Comparison of ENCODE assay signal across 11 mouse cellular contexts in the genomic region with DNA sequence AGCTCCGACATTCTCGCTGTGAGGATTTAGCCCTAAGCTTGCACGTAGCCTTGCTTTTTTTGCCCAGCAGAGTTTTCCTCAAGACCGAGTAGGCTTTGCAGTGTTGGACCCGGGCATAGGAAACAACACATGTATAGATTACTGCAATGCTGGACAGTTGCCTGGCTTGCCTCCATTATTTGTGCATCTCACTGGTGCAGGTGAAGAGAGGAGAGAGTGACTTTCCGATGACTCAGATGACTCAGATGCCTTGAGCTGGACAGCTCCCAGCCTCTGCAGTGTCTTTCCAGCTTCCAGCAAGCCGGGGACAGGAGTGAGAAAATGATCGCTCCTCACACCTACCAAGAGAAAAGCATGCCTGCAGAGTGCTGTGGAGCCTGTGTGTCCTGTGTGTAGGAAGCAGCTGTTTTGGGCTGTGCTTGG. TPM values are rescaled to one million over a fixed set of nuclear protein-coding genes. Genes with fewer than 3 reads are reported as not detected.
DNase-seq lines count a peak whose midpoint lies in the region; ATAC-seq lines count a peak whose summit lies in the region.
"Had no signal": no experiment of that assay in that cellular context is flagged by ENCODE, and none has a peak within 500 bp of the region (broad histone marks: within the 10 kb centered on the region; RNA-seq: fewer than 3 reads in every experiment).

No protein-coding gene starts in this region.

- H3K27me3 ChIP-seq in kidney, embryonic 15.5 days = no peaks in the 10 kb centered on the region
- no peaks in the 10 kb centered on the region for H3K27me3 ChIP-seq in forebrain, embryonic 10.5 days (ENCODE audit: poor library complexity, severe bottlenecking)
- H3K27me3 ChIP-seq in neural tube, embryonic 15.5 days (replicated peaks) = no peaks in the 10 kb centered on the region
- H3K27me3 ChIP-seq: heart, embryonic 15.5 days; liver, embryonic 15.5 days had no signal

- peaks cover 16% of the 10 kb centered on the region; the same call in 1 of the 2 replicates for H3K4me1 ChIP-seq in kidney, embryonic 15.5 days
- H3K4me1 ChIP-seq in forebrain, embryonic 10.5 days = peaks cover 21% of the 10 kb centered on the region
- peaks cover 15% of the 10 kb centered on the region for H3K4me1 ChIP-seq in neural tube, embryonic 15.5 days
- H3K4me1 ChIP-seq: liver, embryonic 15.5 days had no signal

- intact Hi-C loops in heart, postnatal 10 days (cut with DNase I) = no loop called here

- no peak overlapping the region for H3K27ac ChIP-seq in kidney, embryonic 15.5 days
- H3K27ac ChIP-seq in forebrain, embryonic 10.5 days = no peak overlapping the region
- no peak overlapping the region for H3K27ac ChIP-seq in neural tube, embryonic 15.5 days (replicated peaks)
- H3K27ac ChIP-seq: heart, embryonic 15.5 days; liver, embryonic 15.5 days had no signal

- no peak overlapping the region for H3K4me3 ChIP-seq in kidney, embryonic 15.5 days (replicated peaks)
- H3K4me3 ChIP-seq in forebrain, embryonic 10.5 days = no peak overlapping the region
- no peak overlapping the region for H3K4me3 ChIP-seq in neural tube, embryonic 15.5 days (replicated peaks)
- H3K4me3 ChIP-seq: heart, embryonic 15.5 days; liver, embryonic 15.5 days had no signal

- no peaks in the 10 kb centered on the region for H3K9me3 ChIP-seq in kidney, embryonic 15.5 days (replicated peaks)
- H3K9me3 ChIP-seq in forebrain, embryonic 10.5 days = no peaks in the 10 kb centered on the region
- no peaks in the 10 kb centered on the region for H3K9me3 ChIP-seq in neural tube, embryonic 15.5 days (replicated peaks)
- H3K9me3 ChIP-seq: heart, embryonic 15.5 days; liver, embryonic 15.5 days had no signal

- no peak overlapping the region for H3K9ac ChIP-seq in kidney, embryonic 15.5 days
- H3K9ac ChIP-seq in neural tube, embryonic 15.5 days (replicated peaks) = no peak overlapping the region
- H3K9ac ChIP-seq: heart, embryonic 15.5 days; liver, embryonic 15.5 days had no signal

- no peak overlapping the region for H3K4me2 ChIP-seq in kidney, embryonic 15.5 days
- H3K4me2 ChIP-seq in neural tube, embryonic 15.5 days = no peak overlapping the region
- H3K4me2 ChIP-seq: heart, embryonic 15.5 days; liver, embryonic 15.5 days had no signal

- WGBS in kidney, embryonic 15.5 days = 31% methylated on average over 8 of the region's 8 CpGs
- WGBS in forebrain, embryonic 10.5 days = 16% methylated on average over 8 of the region's 8 CpGs
- 51% methylated on average over 8 of the region's 8 CpGs for WGBS in neural tube, embryonic 15.5 days

- DNase-seq in adrenal gland, postnatal 25 days = peak; percentile 32
- DNase-seq in adrenal gland, postnatal 14 days = no peak
- no peak for DNase-seq in kidney, adult 8-10 months
- peak; percentile 54 for DNase-seq in adipocyte (ENCODE audit: low spot score)
- DNase-seq in heart, postnatal 10 days = peak; percentile 46 to 57
- no peak for DNase-seq in forebrain, embryonic 10.5 days (ENCODE audit: extremely low spot score, low spot score)
- DNase-seq: B cell, adult 2 months had no signal

- H3K36me3 ChIP-seq in kidney, embryonic 15.5 days = no peaks in the 10 kb centered on the region
- H3K36me3 ChIP-seq in forebrain, embryonic 10.5 days (replicated peaks) = no peaks in the 10 kb centered on the region
- H3K36me3 ChIP-seq in neural tube, embryonic 15.5 days = no peaks in the 10 kb centered on the region
- H3K36me3 ChIP-seq: heart, embryonic 15.5 days; liver, embryonic 15.5 days had no signal

- ATAC-seq in kidney, embryonic 15.5 days (replicated peaks; ENCODE audit: low FRiP score) = peak; percentile 64; the same call in 1 of the 2 replicates
- no peak for ATAC-seq in neural tube, embryonic 15.5 days (ENCODE audit: low FRiP score)

RNA-seq across cellular contexts. Expression of gene Klf9, which starts 21.4 kb away (rescaled TPM):
- total RNA-seq in adrenal gland, postnatal 25 days (2021) = 72.2 and 72.8 TPM in 2 replicates
- 104 and 116 TPM in 2 replicates for total RNA-seq in adrenal gland, postnatal 14 days (2021)
- 5.3 and 6.0 TPM in 2 replicates for polyA plus RNA-seq in kidney, embryonic 15.5 days (2015; fragmentation: Nextera tagmentation; extraction: Ambion mirVana)
- 100 to 1,000 TPM in 1 of 2 experiments, 10 to 100 TPM in 1; 67.7 to 119 TPM for total RNA-seq in heart, postnatal 10 days (2021)
- polyA plus RNA-seq in forebrain, embryonic 10.5 days (2016; fragmentation: Nextera tagmentation; extraction: Ambion mirVana) = 0.81 and 0.95 TPM in 2 replicates
- 5.0 and 5.3 TPM in 2 replicates for polyA plus RNA-seq in neural tube, embryonic 15.5 days (2015; fragmentation: Nextera tagmentation; extraction: Ambion mirVana)

Comparison
In these comparisons a context has a peak if more than half of its experiments do, and no peak if none do; other contexts are left out.
1. DNase-seq: peak in adrenal gland, postnatal 25 days (single experiment), adipocyte (single experiment) and heart, postnatal 10 days (2 of 2); none in adrenal gland, postnatal 14 days (single experiment), kidney, adult 8-10 months (0 of 2) and forebrain, embryonic 10.5 days (single experiment).